In the genomic region with DNA sequence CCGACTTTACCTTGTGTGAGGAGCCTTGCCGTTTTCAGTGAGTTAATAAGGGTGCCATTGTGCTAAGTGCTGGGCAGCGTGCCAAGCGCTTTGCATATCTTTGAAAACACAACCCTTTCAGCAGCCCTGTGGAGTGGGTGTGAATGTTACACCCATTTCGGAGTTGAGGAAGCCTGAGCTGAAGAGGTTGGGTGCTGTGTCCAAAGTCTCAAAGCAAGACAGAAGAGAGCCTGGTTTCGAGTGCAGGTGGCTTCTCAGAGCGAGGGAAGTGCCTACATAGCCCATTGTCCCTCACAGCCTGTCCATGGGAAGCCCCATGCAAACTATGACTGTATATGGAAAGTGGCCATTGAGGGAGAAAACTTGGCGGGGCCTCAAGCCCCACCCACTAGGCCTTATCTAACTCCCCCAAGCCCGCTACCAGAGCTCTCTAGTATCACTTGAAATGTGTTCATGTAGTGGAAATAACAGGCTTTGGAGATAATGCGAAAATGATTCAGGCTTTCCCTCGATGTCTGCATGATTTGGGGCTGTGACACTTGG, we compare ENCODE assay signal across 8 mouse cellular contexts.
DNase-seq lines count a peak whose midpoint lies in the region; ATAC-seq and TF ChIP-seq lines count a peak whose summit lies in the region.

No protein-coding gene starts in this region.

- H3K36me3 ChIP-seq in kidney, adult 2 months (ENCODE audit: control insufficient read depth, insufficient read depth, low read length), result no peaks in the 10 kb centered on the region
- no peaks in the 10 kb centered on the region for H3K36me3 ChIP-seq in midbrain, embryonic 14.5 days (ENCODE audit: control insufficient read depth, insufficient read depth, low read length)

- 74% methylated on average over 11 of the region's 11 CpGs for WGBS in kidney, adult 2 months
- WGBS in midbrain, embryonic 14.5 days, result 38% methylated on average over 11 of the region's 11 CpGs

- no peak for TF ChIP-seq CTCF in kidney, adult 2 months (conservative IDR thresholded peaks at IDR 0.05; ENCODE audit: insufficient read depth, insufficient read length, low read depth, low read length)
- no peak for TF ChIP-seq CTCF in gastrocnemius, adult 2 months (IDR thresholded peaks at IDR 0.05)

- no peaks in the 10 kb centered on the region for H3K27me3 ChIP-seq in kidney, adult 2 months (replicated peaks; ENCODE audit: control insufficient read depth, insufficient read depth, low read length)
- H3K27me3 ChIP-seq in midbrain, embryonic 14.5 days (ENCODE audit: control insufficient read depth, insufficient read depth, low read length), result no peaks in the 10 kb centered on the region

- no peak overlapping the region for H3K9ac ChIP-seq in midbrain, embryonic 14.5 days (replicated peaks; ENCODE audit: low read length)

- TF ChIP-seq POLR2A in kidney, adult 2 months (IDR thresholded peaks at IDR 0.05; ENCODE audit: low read depth, low read length), result no peak

- intact Hi-C loops in heart, postnatal 36 days (cut with DNase I), result no loop called here
- intact Hi-C loops in left cerebral cortex, postnatal 25 days (cut with DNase I), result loop anchor here (5.0 kb wide), 2 partner anchors 58 to 73 kb away; a partner anchor contains a TSS
- intact Hi-C loops in gastrocnemius, adult 2 months (cut with DNase I), result no loop called here

- no peak overlapping the region for H3K4me2 ChIP-seq in midbrain, embryonic 14.5 days (ENCODE audit: low read length)

- no peaks in the 10 kb centered on the region for H3K9me3 ChIP-seq in midbrain, embryonic 14.5 days (ENCODE audit: control insufficient read depth, low read length)

- peak; percentile 70 for ATAC-seq in midbrain, embryonic 14.5 days (ENCODE audit: low FRiP score, low TSS enrichment)

- no peaks in the 10 kb centered on the region for H3K4me1 ChIP-seq in kidney, adult 2 months (ENCODE audit: control insufficient read depth, insufficient read depth, low read length)
- peaks cover 40% of the 10 kb centered on the region for H3K4me1 ChIP-seq in midbrain, embryonic 14.5 days (ENCODE audit: control insufficient read depth, insufficient read depth, low read length)

- DNase-seq in kidney, adult 2 months, result peak; percentile 23
- DNase-seq in kidney, postnatal 10 days, result no peak
- DNase-seq in fat pad, adult 2 months (ENCODE audit: extremely low read depth, low read depth, low spot score), result peak; percentile 21
- peak; percentile 14 to 21 for DNase-seq in heart, postnatal 36 days
- DNase-seq in left cerebral cortex, postnatal 25 days (ENCODE audit: low spot score in 2 of 2), result peak; percentile 71 to 83
- DNase-seq in midbrain, embryonic 14.5 days, result peak; percentile 88
- DNase-seq in testis, postnatal 14 days (ENCODE audit: low spot score), result peak; percentile 35
- no peak for DNase-seq in gastrocnemius, adult 2 months

- no peak overlapping the region for H3K27ac ChIP-seq in kidney, adult 2 months (ENCODE audit: insufficient read depth, low read depth, low read length)
- peak overlapping the region; percentile 70 for H3K27ac ChIP-seq in midbrain, embryonic 14.5 days (replicated peaks; ENCODE audit: low read depth, low read length)
- H3K27ac ChIP-seq in gastrocnemius, adult 2 months, result no peak overlapping the region

- H3K4me3 ChIP-seq in kidney, adult 2 months (ENCODE audit: insufficient read depth, low read depth, low read length), result no peak overlapping the region
- H3K4me3 ChIP-seq in midbrain, embryonic 14.5 days (replicated peaks; ENCODE audit: low read depth, low read length), result no peak overlapping the region
- no peak overlapping the region for H3K4me3 ChIP-seq in gastrocnemius, adult 2 months

Comparison
In these comparisons a context has a peak if more than half of its experiments do, and no peak if none do; other contexts are left out.
1. DNase-seq: peak in kidney, adult 2 months (single experiment), fat pad, adult 2 months (single experiment), heart, postnatal 36 days (2 of 2), left cerebral cortex, postnatal 25 days (2 of 2), midbrain, embryonic 14.5 days (single experiment) and testis, postnatal 14 days (single experiment); none in kidney, postnatal 10 days (single experiment) and gastrocnemius, adult 2 months (single experiment).